Mouse (Mus musculus) c-Kit-positive CD71-positive TER-119-positive erythroid progenitor cells, embryonic 14.5 days (primary cell): ENCODE results near the gene Msrb3.
"Not testable (repeated sequence)": the region's sequence is repeated elsewhere in the genome, so short reads cannot be mapped to it uniquely, and the experiment has no call there.

ENCODE experiments used
- DNase-seq: peaks from one replicate; pipeline ENCODE4 v3.0.0-alpha.2; 2013; ENCODE audit warnings: low spot score

Msrb3 gene

GRCm38 (mm10) chr10:120810053-120810696 is 88.7 kb downstream of the Msrb3 start:
- no peak for DNase-seq

GRCm38 (mm10) chr10:120808167-120808566 is 90.7 kb downstream of the Msrb3 start:
- no peak for DNase-seq

- DNase-seq = no peak
These were observed 97.8 kb downstream of the Msrb3 start for GRCm38 (mm10) chr10:120801127-120801526.

- no peak for DNase-seq
These were observed 99.4 kb downstream of the Msrb3 start for GRCm38 (mm10) chr10:120799479-120799878.

- no peak for DNase-seq
These were observed 102.2 kb downstream of the Msrb3 start for GRCm38 (mm10) chr10:120796749-120797148.

GRCm38 (mm10) chr10:120794391-120794817 is 104.5 kb downstream of the Msrb3 start:
- no peak for DNase-seq

GRCm38 (mm10) chr10:120792191-120792765 is 106.6 kb downstream of the Msrb3 start:
- no peak for DNase-seq

- DNase-seq = no peak
These were observed 107.5 kb downstream of the Msrb3 start for GRCm38 (mm10) chr10:120791438-120791837.

- DNase-seq = no peak
These were observed 111.7 kb downstream of the Msrb3 start for GRCm38 (mm10) chr10:120787202-120787601.

- DNase-seq = no peak
These were observed 114.4 kb downstream of the Msrb3 start for GRCm38 (mm10) chr10:120784516-120784915.

- DNase-seq = no peak
These were observed 115.5 kb downstream of the Msrb3 start for GRCm38 (mm10) chr10:120783393-120783792.

- DNase-seq = no peak
These were observed 121.4 kb downstream of the Msrb3 start for GRCm38 (mm10) chr10:120777499-120777898.

- DNase-seq = peak; percentile 5
These were observed 123.5 kb downstream of the Msrb3 start for GRCm38 (mm10) chr10:120775361-120775760.

GRCm38 (mm10) chr10:120767418-120767817 is 131.5 kb downstream of the Msrb3 start:
- no peak for DNase-seq

- DNase-seq = no peak
These were observed 133.5 kb downstream of the Msrb3 start for GRCm38 (mm10) chr10:120765398-120765797.

- no peak for DNase-seq
These were observed 135.0 kb downstream of the Msrb3 start for GRCm38 (mm10) chr10:120763656-120764466.

- DNase-seq = no peak
These were observed 135.9 kb downstream of the Msrb3 start for GRCm38 (mm10) chr10:120762958-120763357.

- DNase-seq = no peak
These were observed 138.2 kb downstream of the Msrb3 start for GRCm38 (mm10) chr10:120760679-120761078.

GRCm38 (mm10) chr10:120759883-120760282 is 139.0 kb downstream of the Msrb3 start:
- DNase-seq = no peak

- DNase-seq = no peak
These were observed 146.4 kb downstream of the Msrb3 start for GRCm38 (mm10) chr10:120752454-120752853.

- no peak for DNase-seq
These were observed 147.1 kb downstream of the Msrb3 start for GRCm38 (mm10) chr10:120751821-120752261.

GRCm38 (mm10) chr10:120751295-120751722 is 147.6 kb downstream of the Msrb3 start:
- DNase-seq = no peak

- DNase-seq = not testable (repeated sequence)
These were observed 149.3 kb downstream of the Msrb3 start for GRCm38 (mm10) chr10:120749556-120749955.
